Mouse (Mus musculus) neural tube, embryonic 11.5 days (tissue): Measurements from ENCODE around the gene Trim7. TPM values are rescaled to one million over a fixed set of nuclear protein-coding genes. Genes with fewer than 3 reads are reported as not detected.
A peak's percentile ranks its signal among the peaks of the same experiment; 100 is the strongest.

Experiments
- ATAC-seq: fragments of 200-750 bp; cut with Nextera tagmentation; 2 replicates; pipeline ENCODE4 v1.8.0; 2017; ENCODE audit warnings: moderate number of reproducible peaks, mild to moderate bottlenecking, moderate TSS enrichment, moderate library complexity; ENCODE audit not compliant: insufficient read depth, low FRiP score, low TSS enrichment
- DNase-seq: peaks from one replicate; pipeline ENCODE4 v3.0.0-alpha.2; 2015; ENCODE audit warnings: low spot score
- H3K27ac ChIP-seq: fragments of 300-500 bp; sonication (generic); 2 replicates; pipeline ENCODE4 v1.5.1; 2014; ENCODE audit warnings: low read depth, mild to moderate bottlenecking, low read length
- H3K27me3 ChIP-seq: fragments of 300-500 bp; sonication (generic); 2 replicates; pipeline ENCODE4 v1.6.1; 2014; ENCODE audit warnings: mild to moderate bottlenecking, low read length, mixed read lengths; ENCODE audit not compliant: control insufficient read depth, insufficient read depth
- H3K36me3 ChIP-seq: fragments of 300-500 bp; sonication (generic); 2 replicates; pipeline ENCODE4 v1.6.1; 2014; ENCODE audit warnings: mild to moderate bottlenecking, low read length, moderate library complexity, mixed read lengths; ENCODE audit not compliant: control insufficient read depth, insufficient read depth
- H3K4me1 ChIP-seq: fragments of 300-500 bp; sonication (generic); 2 replicates; pipeline ENCODE4 v1.6.1; 2014; ENCODE audit warnings: low read length, mixed read lengths; ENCODE audit not compliant: control insufficient read depth, insufficient read depth
- H3K4me2 ChIP-seq: fragments of 300-500 bp; sonication (generic); 2 replicates; pipeline ENCODE4 v1.6.1; 2014; ENCODE audit warnings: low read depth, mild to moderate bottlenecking, moderate library complexity
- H3K4me3 ChIP-seq: fragments of 300-500 bp; sonication (generic); 2 replicates; pipeline ENCODE4 v1.5.1; 2014; ENCODE audit warnings: low read depth, low read length
- H3K9ac ChIP-seq: fragments of 300-500 bp; sonication (generic); 2 replicates; pipeline ENCODE4 v1.6.1; 2014; ENCODE audit warnings: mild to moderate bottlenecking, low read length
- H3K9me3 ChIP-seq: fragments of 300-500 bp; sonication (generic); 2 replicates; pipeline ENCODE4 v1.6.1; 2016; ENCODE audit warnings: low read length; ENCODE audit not compliant: control insufficient read depth
- WGBS: fragments of 180-500 bp; shearing (Covaris S2); extraction: QIAGEN DNeasy Blood & Tissue Kit; methylation state at CpG from one replicate; pipeline ENCODE4 v1.1.7; 2014; 5-methylcytosine and 5-hydroxymethylcytosine counted together
- polyA plus RNA-seq: library from polyadenylated mRNA; unstranded; fragments of >200 nt; fragmentation: Nextera tagmentation; extraction: Ambion mirVana; gene quantifications from 2 replicates; pipeline ENCODE4 v1.2.1, GENCODE M21; 2014

Gene Trim7
- polyA plus RNA-seq, 1 experiment from 2014 or later = 0.97 TPM

DNA sequence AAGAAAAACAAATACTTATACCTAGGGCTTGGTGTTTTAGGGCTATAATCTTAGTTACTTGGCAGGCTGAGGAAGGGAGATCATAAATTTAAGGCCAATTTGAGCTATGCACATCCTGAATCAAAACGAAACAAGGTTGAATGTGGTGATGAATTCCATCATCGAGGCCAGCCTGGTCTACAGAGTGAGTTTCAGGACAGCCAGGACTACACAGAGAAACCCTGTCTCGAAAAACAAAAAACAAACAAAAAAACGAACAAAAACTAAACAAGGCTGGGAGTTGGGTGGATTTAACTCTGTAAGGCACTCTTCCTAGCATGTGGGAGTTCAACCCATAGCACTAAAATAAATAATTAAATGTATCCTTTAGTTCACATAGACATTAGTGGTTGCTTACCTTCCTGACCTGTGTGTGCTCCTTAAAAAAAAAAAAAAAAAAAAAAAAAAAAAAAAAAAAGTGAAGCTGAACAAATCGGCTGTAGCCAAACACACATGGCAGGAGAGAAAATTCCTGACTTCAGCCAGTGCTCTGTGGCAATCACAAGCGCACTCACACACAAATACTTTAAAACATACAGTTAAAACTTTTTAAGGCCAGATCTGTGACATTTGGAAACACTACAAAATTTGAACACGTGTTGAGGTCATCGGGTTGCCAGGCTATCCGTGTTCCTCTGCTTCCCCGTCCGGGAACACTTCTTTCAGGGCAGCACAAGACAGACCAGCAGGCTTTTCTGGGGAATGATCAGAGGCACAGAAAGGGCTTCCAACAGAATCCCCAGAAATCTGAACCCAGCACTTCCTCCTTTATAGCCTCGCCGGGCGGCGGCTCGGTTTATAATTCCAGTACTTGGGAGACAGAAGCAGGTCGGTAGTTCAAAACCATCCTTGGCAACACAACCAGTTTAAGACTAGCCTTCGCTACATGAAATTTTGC lies 26.7 kb upstream of the Trim7 start:
- Histone ChIP-seq H3K4me3 (peak overlapping the region; percentile 86), H3K4me2 (peak overlapping the region; percentile 81), H3K36me3 (peaks cover 14% of the 10 kb centered on the region), H3K9me3 (no peaks in the 10 kb centered on the region), H3K9ac (peak overlapping the region; percentile 92), H3K27ac (peak overlapping the region; percentile 81), H3K4me1 (peaks cover 15% of the 10 kb centered on the region), H3K27me3 (no peaks in the 10 kb centered on the region)
- DNase-seq = no peak
- no peak for ATAC-seq
- 11% methylated on average over 18 of the region's 18 CpGs for WGBS

DNA sequence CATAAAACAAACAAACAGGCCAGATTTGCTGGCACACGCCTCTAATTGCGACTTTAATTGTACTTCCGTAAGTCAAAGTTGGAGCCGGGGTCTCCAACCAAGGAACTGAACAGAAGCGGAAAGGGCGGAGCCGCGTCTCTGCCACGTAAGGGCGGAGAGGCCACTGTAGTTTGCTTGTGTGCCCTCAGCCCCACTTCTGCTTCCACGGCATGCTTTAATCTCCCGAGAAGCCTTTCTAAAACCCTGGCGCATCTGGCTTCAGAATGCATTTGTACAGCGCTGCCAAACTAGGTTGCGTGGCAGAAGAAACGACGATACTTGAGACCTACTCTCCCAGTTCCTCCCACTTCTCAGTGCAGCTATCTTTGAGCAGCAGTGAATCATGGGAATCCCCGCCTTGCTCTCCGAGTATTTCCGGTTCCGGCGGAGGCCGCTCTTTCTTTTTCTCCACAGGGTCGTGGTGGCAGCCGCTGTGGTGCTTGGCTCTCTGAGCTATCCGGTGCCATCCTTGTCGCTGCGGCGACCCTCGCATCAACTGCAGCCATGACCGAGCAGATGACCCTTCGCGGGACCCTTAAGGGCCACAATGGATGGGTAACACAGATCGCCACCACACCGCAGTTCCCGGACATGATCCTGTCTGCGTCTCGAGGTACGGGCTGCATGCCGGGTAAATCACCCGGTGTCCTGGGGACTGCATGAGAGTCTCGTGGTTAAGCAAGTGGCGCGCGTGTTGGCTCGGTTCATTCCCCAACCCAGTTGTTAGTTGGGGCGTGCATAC lies 25.8 kb upstream of the Trim7 start, which contains the start of gene Rack1:
Gene Rack1 (plus strand): TSS at position 412 of the 781 bp plus-strand sequence.
- Histone ChIP-seq H3K36me3 (peaks cover 18% of the 10 kb centered on the region), H3K27ac (peak within 1 kb of the TSS; percentile 81), H3K9me3 (no peaks in the 10 kb centered on the region), H3K27me3 (no peaks in the 10 kb centered on the region), H3K4me2 (peak within 1 kb of the TSS; percentile 81), H3K4me1 (peaks cover 15% of the 10 kb centered on the region), H3K4me3 (peak within 1 kb of the TSS; percentile 86), H3K9ac (peak within 1 kb of the TSS; percentile 92)
- WGBS = under 1% methylated on average over 47 of the region's 47 CpGs
- ATAC-seq (peak; percentile 88), DNase-seq (peak; percentile 90)

GRCm38 (mm10) chr11:48801831-48802772 lies 23.8 kb upstream of the Trim7 start:
- Histone ChIP-seq H3K9me3 (no peaks in the 10 kb centered on the region), H3K9ac (peak overlapping the region; percentile 92), H3K27ac (no peak overlapping the region), H3K4me2 (peak overlapping the region; percentile 81), H3K36me3 (peaks cover 21% of the 10 kb centered on the region), H3K27me3 (no peaks in the 10 kb centered on the region), H3K4me3 (peak overlapping the region; percentile 86), H3K4me1 (peaks cover 15% of the 10 kb centered on the region)
- 84% methylated on average over 17 of the region's 17 CpGs for WGBS
- no peak for DNase-seq
- no peak for ATAC-seq

- no peak overlapping the region for H3K27ac ChIP-seq
- no peaks in the 10 kb centered on the region for H3K9me3 ChIP-seq
- ATAC-seq = no peak
- H3K9ac ChIP-seq = no peak overlapping the region
- H3K27me3 ChIP-seq = no peaks in the 10 kb centered on the region
- peaks cover 15% of the 10 kb centered on the region for H3K4me1 ChIP-seq
- WGBS = 90% methylated on average over 2 of the region's 2 CpGs
- peaks cover 31% of the 10 kb centered on the region for H3K36me3 ChIP-seq
- no peak overlapping the region for H3K4me2 ChIP-seq
- DNase-seq = no peak
- H3K4me3 ChIP-seq = no peak overlapping the region
These were observed 22.0 kb upstream of the Trim7 start for GRCm38 (mm10) chr11:48803988-48804387.

DNA sequence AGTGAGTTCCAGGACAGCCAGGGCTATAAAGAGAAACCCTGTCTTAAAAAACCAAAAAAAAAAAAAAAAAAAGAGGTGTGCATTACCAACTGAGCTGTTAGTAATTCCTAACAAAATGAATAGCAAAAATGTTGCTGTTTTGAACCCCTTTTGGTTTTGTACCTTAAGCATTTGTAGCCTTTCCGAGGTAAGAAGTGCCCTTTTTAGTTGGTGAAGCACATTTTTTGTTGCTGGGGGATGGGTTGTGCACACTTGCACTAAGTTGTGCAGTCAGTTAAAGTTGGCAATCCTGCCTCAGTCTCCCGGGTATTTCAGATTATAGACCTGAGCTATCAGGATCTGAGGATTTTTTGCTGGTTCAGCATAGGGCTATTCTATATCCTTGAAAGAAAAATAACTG lies 21.0 kb upstream of the Trim7 start:
- DNase-seq = no peak
- peaks cover 15% of the 10 kb centered on the region for H3K4me1 ChIP-seq
- 92% methylated on average over 2 of the region's 2 CpGs for WGBS
- no peak overlapping the region for H3K4me2 ChIP-seq
- no peak overlapping the region for H3K9ac ChIP-seq
- H3K9me3 ChIP-seq = no peaks in the 10 kb centered on the region
- peaks cover 35% of the 10 kb centered on the region for H3K36me3 ChIP-seq
- ATAC-seq = no peak
- no peaks in the 10 kb centered on the region for H3K27me3 ChIP-seq
- no peak overlapping the region for H3K4me3 ChIP-seq
- no peak overlapping the region for H3K27ac ChIP-seq

DNA sequence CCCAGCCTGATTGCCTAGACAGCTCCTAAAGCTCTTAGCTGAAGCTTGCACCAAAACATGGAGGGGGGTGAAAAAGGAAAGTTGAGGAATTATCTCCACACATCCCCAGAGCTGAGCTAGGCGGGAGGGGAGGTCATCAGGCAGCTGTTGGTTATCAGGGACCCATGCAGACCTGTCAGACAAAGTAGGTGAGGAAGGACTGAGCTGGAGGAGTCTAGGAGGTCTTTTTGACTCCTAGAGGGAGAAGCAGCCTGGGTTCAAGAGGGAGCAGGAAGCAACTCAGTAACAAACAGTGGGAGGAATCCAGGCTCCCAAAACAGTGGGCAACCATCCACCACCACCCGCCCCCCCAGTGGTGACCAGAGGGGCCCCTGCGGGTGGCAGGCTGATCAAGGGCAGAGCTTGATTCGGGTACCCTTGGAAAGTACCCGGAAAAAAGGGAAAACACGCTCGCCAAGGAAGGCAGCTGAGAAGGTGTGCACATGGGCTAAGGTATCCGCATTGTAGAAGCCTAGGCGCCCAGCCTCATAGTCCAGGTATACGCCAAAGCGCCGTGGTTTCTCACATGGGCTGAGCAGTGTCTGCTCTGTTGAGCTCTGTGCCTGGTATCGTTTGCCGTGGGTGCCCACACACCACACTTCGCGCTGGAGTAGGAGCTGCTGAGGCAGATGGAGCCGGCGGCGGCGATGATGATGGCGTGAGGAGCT lies 18.9 kb upstream of the Trim7 start:
- Histone ChIP-seq H3K4me1 (peaks cover 6% of the 10 kb centered on the region), H3K27ac (no peak overlapping the region), H3K27me3 (no peaks in the 10 kb centered on the region), H3K36me3 (peaks cover 35% of the 10 kb centered on the region), H3K4me2 (no peak overlapping the region), H3K9ac (no peak overlapping the region), H3K9me3 (no peaks in the 10 kb centered on the region), H3K4me3 (no peak overlapping the region)
- WGBS = 64% methylated on average over 21 of the region's 21 CpGs
- ATAC-seq (no peak), DNase-seq (peak; percentile 17)

DNA sequence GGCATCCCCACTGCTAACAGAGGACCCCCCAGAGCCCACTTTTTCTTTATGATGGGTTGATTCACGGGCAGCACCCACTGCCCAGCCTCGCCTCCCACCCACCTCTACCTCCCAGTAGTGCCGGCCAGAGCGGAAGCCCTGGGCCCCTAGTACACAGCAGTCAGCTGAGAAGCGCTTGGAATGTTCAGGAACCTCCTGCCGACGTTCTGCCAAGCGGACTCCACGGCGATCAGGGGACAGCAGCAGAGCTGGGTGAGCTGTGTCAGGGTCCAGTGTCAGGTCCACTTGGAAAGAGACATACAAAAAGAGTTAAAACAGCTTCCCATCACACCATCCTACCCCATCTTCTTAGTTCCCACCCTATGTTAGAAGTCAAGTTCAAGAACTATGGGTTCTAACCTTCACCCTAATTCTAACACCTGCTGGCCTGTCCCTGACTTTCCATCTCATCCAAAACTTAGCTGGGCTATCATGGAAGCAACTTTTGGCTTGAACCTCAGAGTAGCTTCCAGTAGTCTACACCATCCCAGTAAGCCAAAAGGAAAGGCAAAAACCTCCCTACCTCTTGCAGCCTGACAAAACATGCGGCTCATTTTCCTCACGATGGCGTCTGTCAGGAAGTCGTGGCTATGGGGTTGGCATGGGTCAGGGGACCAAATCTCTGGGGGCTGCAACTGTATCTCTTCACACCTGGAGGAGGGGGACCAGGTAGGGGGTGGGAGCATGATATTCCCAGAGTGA lies 18.2 kb upstream of the Trim7 start:
- ATAC-seq = no peak
- 69% methylated on average over 14 of the region's 14 CpGs for WGBS
- H3K36me3 ChIP-seq = peaks cover 31% of the 10 kb centered on the region

More for the DNA sequence above, 18.2 kb upstream of the Trim7 start:
- H3K27me3 ChIP-seq = no peaks in the 10 kb centered on the region
- no peaks in the 10 kb centered on the region for H3K9me3 ChIP-seq
- no peak for DNase-seq
- H3K4me1 ChIP-seq = no peaks in the 10 kb centered on the region
- H3K9ac ChIP-seq = no peak overlapping the region
- H3K4me2 ChIP-seq = no peak overlapping the region
- no peak overlapping the region for H3K27ac ChIP-seq
- no peak overlapping the region for H3K4me3 ChIP-seq
